Mouse (Mus musculus) heart, postnatal 4 days (tissue): ENCODE data around the gene Usp43. TPM values are rescaled to one million over a fixed set of nuclear protein-coding genes. Genes with fewer than 3 reads are reported as not detected.

Experiments
- DNase-seq: peaks from one replicate; pipeline ENCODE4 v3.0.0; 2021
- total RNA-seq, 2 experiments: library from RNA; stranded (reverse); gene quantifications; 2 replicates each; pipeline ENCODE4 v1.2.3; 2021

The Usp43 gene
- total RNA-seq, 2 experiments from 2014 or later, result 4.6 to 6.1 TPM

DNA sequence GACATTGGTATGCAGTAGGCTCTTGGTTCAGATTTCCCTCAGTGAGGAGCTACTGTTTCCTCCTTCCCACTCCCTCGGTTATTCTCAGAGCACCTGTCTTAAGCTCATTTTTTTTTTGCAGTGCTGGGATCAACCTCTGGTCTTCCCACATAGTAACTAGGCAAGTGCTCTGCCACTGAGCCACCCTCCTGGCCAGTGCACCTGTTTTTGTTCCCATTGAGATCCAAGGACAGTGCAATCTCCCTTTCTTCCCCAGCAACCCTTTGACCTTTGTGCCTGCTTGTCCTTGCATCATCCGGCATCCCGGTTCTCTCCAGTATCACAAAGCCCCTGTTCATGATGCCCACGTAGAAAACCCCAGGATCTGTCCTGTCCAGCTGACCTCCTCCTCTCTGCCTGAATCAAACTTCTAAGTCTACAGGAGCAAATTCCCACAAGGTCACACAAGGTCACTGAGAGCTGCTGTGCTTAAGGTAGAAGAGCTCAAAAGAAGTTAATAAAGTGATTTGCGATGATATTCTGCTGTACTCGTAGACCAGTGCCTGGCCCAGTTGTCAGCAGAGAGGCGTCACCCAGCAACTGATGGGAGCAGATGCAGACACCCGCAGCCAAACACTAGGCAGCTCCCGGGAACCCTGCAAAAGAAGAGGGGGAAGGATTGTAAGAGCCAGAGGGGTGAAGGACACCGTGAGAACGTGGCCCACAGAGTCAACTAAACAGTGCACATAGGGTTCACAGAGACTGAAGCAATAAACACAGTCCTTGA is 114.9 kb downstream of the Usp43 start:
- DNase-seq, result no peak

DNA sequence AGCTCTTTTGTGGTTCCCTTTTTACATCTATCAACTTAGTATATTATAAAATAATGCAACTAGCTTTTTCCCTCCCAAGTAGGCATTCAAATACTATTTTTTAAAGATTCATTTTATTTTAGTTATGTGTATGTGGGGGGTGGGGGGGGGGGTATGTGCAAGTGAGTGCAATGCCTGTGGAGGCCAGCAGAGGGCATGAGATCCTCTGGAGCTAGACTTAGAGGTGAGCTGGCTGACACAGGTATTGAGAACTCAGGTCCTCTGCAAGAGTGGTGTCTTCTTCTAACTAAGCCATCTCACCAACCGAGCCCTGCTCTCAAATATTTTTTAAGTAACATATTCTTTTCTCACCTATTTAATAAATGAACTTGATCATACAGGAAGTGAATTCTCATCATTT is 116.4 kb downstream of the Usp43 start:
- no peak for DNase-seq

Other genes starting within 250 kb of the Usp43 start
- gene Rcvrn, start 226.8 kb downstream of the Usp43 start, total RNA-seq, result under 1 TPM in 1 of 2 experiments, not detected in 1; 0.26 TPM
- not detected for gene Glp2r, start 151.0 kb downstream of the Usp43 start, total RNA-seq
- gene Gsg1l2, start 147.5 kb downstream of the Usp43 start, total RNA-seq, result not detected
- gene Dhrs7c, start 124.0 kb downstream of the Usp43 start, total RNA-seq, result 100 to 1,000 TPM; 130 to 156 TPM
- under 1 TPM in 1 of 2 experiments, not detected in 1; 0.14 TPM for gene Cfap52, start 43.5 kb upstream of the Usp43 start, total RNA-seq
- 10 to 100 TPM; 34.7 to 35.8 TPM for gene Stx8, start 44.0 kb upstream of the Usp43 start, total RNA-seq